Mouse (Mus musculus) kidney, postnatal 0 days (tissue): Measurements from ENCODE around the gene Adgrg6. TPM values are rescaled to one million over a fixed set of nuclear protein-coding genes. Genes with fewer than 3 reads are reported as not detected.

Experiments used
- ATAC-seq: fragments of 200-750 bp; cut with Nextera tagmentation; replicated peaks from 2 replicates; pipeline ENCODE4 v1.8.0; 2017; ENCODE audit warnings: low read depth, moderate number of reproducible peaks, moderate TSS enrichment, moderate library complexity; ENCODE audit not compliant: low FRiP score
- DNase-seq: peaks from one replicate; pipeline ENCODE4 v3.0.0-alpha.2; 2016; ENCODE audit warnings: low spot score
- H3K27ac ChIP-seq: fragments of 300-500 bp; sonication (generic); 2 replicates; pipeline ENCODE4 v1.5.1; 2014; ENCODE audit warnings: mild to moderate bottlenecking
- H3K27me3 ChIP-seq: fragments of 300-500 bp; sonication (generic); 2 replicates; pipeline ENCODE4 v1.6.1; 2014; ENCODE audit warnings: low read length, mixed read lengths; ENCODE audit not compliant: insufficient read depth
- H3K36me3 ChIP-seq: fragments of 300-500 bp; sonication (generic); 2 replicates; pipeline ENCODE4 v1.6.1; 2014; ENCODE audit warnings: low read length, mixed read lengths; ENCODE audit not compliant: insufficient read depth
- H3K4me1 ChIP-seq: fragments of 300-500 bp; sonication (generic); replicated peaks from 2 replicates; pipeline ENCODE4 v1.6.1; 2014; ENCODE audit warnings: antibody characterized with exemption, low read length, mixed read lengths; ENCODE audit not compliant: insufficient read depth
- H3K4me2 ChIP-seq: fragments of 300-500 bp; sonication (generic); 2 replicates; pipeline ENCODE4 v1.6.1; 2014; ENCODE audit warnings: mild to moderate bottlenecking, low read length, moderate library complexity, mixed read lengths
- H3K4me3 ChIP-seq: fragments of 300-500 bp; sonication (generic); replicated peaks from 2 replicates; pipeline ENCODE4 v1.5.1; 2014; ENCODE audit warnings: low read depth, low read length
- H3K9ac ChIP-seq: fragments of 300-500 bp; sonication (generic); 2 replicates; pipeline ENCODE4 v1.6.1; 2014; ENCODE audit warnings: low read depth, low read length
- H3K9me3 ChIP-seq: fragments of 300-500 bp; sonication (generic); replicated peaks from 2 replicates; pipeline ENCODE4 v1.6.1; 2016; ENCODE audit warnings: low read length, inconsistent platforms, mixed read lengths
- CTCF ChIP-seq: IDR thresholded peaks from 2 replicates; pipeline ENCODE4 v1.5.1; 2016; ENCODE audit warnings: antibody characterized with exemption, low read depth, mild to moderate bottlenecking, moderate library complexity
- WGBS: fragments of 180-500 bp; shearing (Covaris S2); extraction: QIAGEN DNeasy Blood & Tissue Kit; methylation state at CpG from one replicate; pipeline ENCODE4 v1.1.7; 2014; 5-methylcytosine and 5-hydroxymethylcytosine counted together
- polyA plus RNA-seq: library from polyadenylated mRNA; unstranded; fragments of >200 nt; fragmentation: Nextera tagmentation; extraction: Ambion mirVana; gene quantifications from 2 replicates; pipeline ENCODE4 v1.2.1, GENCODE M21; 2015

Gene Adgrg6
- polyA plus RNA-seq, 1 experiment from 2014 or later, result 3.8 TPM

- Histone ChIP-seq H3K9me3 (no peaks in the 10 kb centered on the region), H3K36me3 (no peaks in the 10 kb centered on the region), H3K27me3 (no peaks in the 10 kb centered on the region), H3K27ac (no peak overlapping the region), H3K4me1 (0 out of 2 replicates have a peak, but pooled peaks cover 3% of the 10 kb centered on the region), H3K4me3 (no peak overlapping the region), H3K4me2 (no peak overlapping the region), H3K9ac (no peak overlapping the region)
- ATAC-seq (no peak), DNase-seq (no peak)
- TF ChIP-seq CTCF, result no peak
Measured at GRCm38 (mm10) chr10:14571143-14571542, 25.7 kb upstream of the Adgrg6 start.

GRCm38 (mm10) chr10:14570616-14571015 lies 25.2 kb upstream of the Adgrg6 start:
- DNase-seq (no peak), ATAC-seq (no peak)
- Histone ChIP-seq H3K27me3 (no peaks in the 10 kb centered on the region), H3K4me2 (no peak overlapping the region), H3K9ac (no peak overlapping the region), H3K4me3 (no peak overlapping the region), H3K36me3 (no peaks in the 10 kb centered on the region), H3K27ac (no peak overlapping the region), H3K9me3 (no peaks in the 10 kb centered on the region), H3K4me1 (0 out of 2 replicates have a peak, but pooled peaks cover 3% of the 10 kb centered on the region)
- WGBS, result 14% methylated on average over 2 of the region's 2 CpGs
- TF ChIP-seq CTCF, result no peak

- WGBS, result 23% methylated on average over 7 of the region's 7 CpGs
- no peak overlapping the region for H3K27ac ChIP-seq
Measured at GRCm38 (mm10) chr10:14546111-14546551, 672 bp upstream of the Adgrg6 start.

GRCm38 (mm10) chr10:14544608-14544940 lies 885 bp downstream of the Adgrg6 start:
- H3K9ac ChIP-seq, result peak overlapping the region; percentile 63
- no peaks in the 10 kb centered on the region for H3K36me3 ChIP-seq
- no peaks in the 10 kb centered on the region for H3K4me1 ChIP-seq
- peak overlapping the region; percentile 47; the same call in 1 of the 2 replicates for H3K27ac ChIP-seq
- H3K9me3 ChIP-seq, result no peaks in the 10 kb centered on the region
- peak overlapping the region; percentile 97 for H3K4me2 ChIP-seq
- no peak for DNase-seq
- TF ChIP-seq CTCF, result no peak
- H3K27me3 ChIP-seq, result no peaks in the 10 kb centered on the region
- ATAC-seq, result peak; percentile 19; the same call in 1 of the 2 replicates
- peak overlapping the region; percentile 68 for H3K4me3 ChIP-seq
- WGBS, result 6% methylated on average over 9 of the region's 9 CpGs

More at GRCm38 (mm10) chr10:14546111-14546551, 672 bp upstream of the Adgrg6 start:
- Histone ChIP-seq H3K9ac (no peak overlapping the region), H3K36me3 (no peaks in the 10 kb centered on the region), H3K4me1 (no peaks in the 10 kb centered on the region), H3K9me3 (no peaks in the 10 kb centered on the region), H3K4me3 (no peak overlapping the region), H3K4me2 (peak overlapping the region; percentile 97), H3K27me3 (no peaks in the 10 kb centered on the region)
- DNase-seq (peak; percentile 58), ATAC-seq (no peak; the same call in 1 of the 2 replicates)
- TF ChIP-seq CTCF, result 0 out of 2 replicates have a peak, but pooled peaks have one; percentile 14

GRCm38 (mm10) chr10:14543511-14544067 lies 1.9 kb downstream of the Adgrg6 start:
- ATAC-seq (no peak), DNase-seq (no peak)
- Histone ChIP-seq H3K4me3 (no peak overlapping the region), H3K9me3 (no peaks in the 10 kb centered on the region), H3K9ac (no peak overlapping the region), H3K4me1 (no peaks in the 10 kb centered on the region), H3K36me3 (no peaks in the 10 kb centered on the region), H3K27me3 (no peaks in the 10 kb centered on the region), H3K4me2 (peak overlapping the region; percentile 16; the same call in 1 of the 2 replicates), H3K27ac (no peak overlapping the region)
- TF ChIP-seq CTCF, result no peak
- 60% methylated on average over 8 of the region's 8 CpGs for WGBS

- H3K27ac ChIP-seq, result no peak overlapping the region
- WGBS, result 89% methylated on average over 3 of the region's 3 CpGs
- DNase-seq (no peak), ATAC-seq (no peak)
- H3K9me3 ChIP-seq, result no peaks in the 10 kb centered on the region
- no peak overlapping the region for H3K4me3 ChIP-seq
- no peaks in the 10 kb centered on the region for H3K36me3 ChIP-seq
- TF ChIP-seq CTCF, result no peak
- no peak overlapping the region for H3K9ac ChIP-seq
- H3K4me2 ChIP-seq, result no peak overlapping the region
- H3K4me1 ChIP-seq, result no peaks in the 10 kb centered on the region
- no peaks in the 10 kb centered on the region for H3K27me3 ChIP-seq
Measured at GRCm38 (mm10) chr10:14537102-14537501, 8.4 kb downstream of the Adgrg6 start.

- no peak for TF ChIP-seq CTCF
- Histone ChIP-seq H3K4me2 (no peak overlapping the region), H3K4me3 (no peak overlapping the region), H3K9me3 (no peaks in the 10 kb centered on the region), H3K4me1 (no peaks in the 10 kb centered on the region), H3K9ac (no peak overlapping the region), H3K27ac (no peak overlapping the region), H3K27me3 (no peaks in the 10 kb centered on the region), H3K36me3 (no peaks in the 10 kb centered on the region)
- ATAC-seq (no peak), DNase-seq (peak; percentile 55)
- 71% methylated on average over 3 of the region's 3 CpGs for WGBS
Measured at GRCm38 (mm10) chr10:14531090-14531489, 14.4 kb downstream of the Adgrg6 start.
